Mouse (Mus musculus): ENCODE data around the gene Hivep3.

The Hivep3 gene

GRCm38 (mm10) chr4:120164316-120164715 lies 430.7 kb downstream of the Hivep3 start:
- no peak for DNase-seq

GRCm38 (mm10) chr4:120167778-120168177 lies 434.2 kb downstream of the Hivep3 start:
- no peak for DNase-seq

GRCm38 (mm10) chr4:120168346-120168745 lies 434.8 kb downstream of the Hivep3 start:
- DNase-seq, result no peak

GRCm38 (mm10) chr4:120170387-120170936 lies 436.9 kb downstream of the Hivep3 start:
- DNase-seq, result no peak

GRCm38 (mm10) chr4:120172050-120172684 lies 438.6 kb downstream of the Hivep3 start:
- no peak for DNase-seq

GRCm38 (mm10) chr4:120179123-120179522 lies 445.5 kb downstream of the Hivep3 start:
- no peak for DNase-seq

- no peak for DNase-seq
Observed at GRCm38 (mm10) chr4:120180535-120180934, 447.0 kb downstream of the Hivep3 start.

GRCm38 (mm10) chr4:120184374-120184991 lies 450.9 kb downstream of the Hivep3 start:
- no peak for DNase-seq

GRCm38 (mm10) chr4:120186441-120186840 lies 452.9 kb downstream of the Hivep3 start:
- DNase-seq, result no peak

GRCm38 (mm10) chr4:120186934-120187333 lies 453.4 kb downstream of the Hivep3 start:
- peak; percentile 34 for DNase-seq
